Mouse (Mus musculus): ENCODE data around the gene Mrpl19.
A peak's percentile ranks its signal among the peaks of the same experiment; 100 is the strongest.

Gene Mrpl19

DNA sequence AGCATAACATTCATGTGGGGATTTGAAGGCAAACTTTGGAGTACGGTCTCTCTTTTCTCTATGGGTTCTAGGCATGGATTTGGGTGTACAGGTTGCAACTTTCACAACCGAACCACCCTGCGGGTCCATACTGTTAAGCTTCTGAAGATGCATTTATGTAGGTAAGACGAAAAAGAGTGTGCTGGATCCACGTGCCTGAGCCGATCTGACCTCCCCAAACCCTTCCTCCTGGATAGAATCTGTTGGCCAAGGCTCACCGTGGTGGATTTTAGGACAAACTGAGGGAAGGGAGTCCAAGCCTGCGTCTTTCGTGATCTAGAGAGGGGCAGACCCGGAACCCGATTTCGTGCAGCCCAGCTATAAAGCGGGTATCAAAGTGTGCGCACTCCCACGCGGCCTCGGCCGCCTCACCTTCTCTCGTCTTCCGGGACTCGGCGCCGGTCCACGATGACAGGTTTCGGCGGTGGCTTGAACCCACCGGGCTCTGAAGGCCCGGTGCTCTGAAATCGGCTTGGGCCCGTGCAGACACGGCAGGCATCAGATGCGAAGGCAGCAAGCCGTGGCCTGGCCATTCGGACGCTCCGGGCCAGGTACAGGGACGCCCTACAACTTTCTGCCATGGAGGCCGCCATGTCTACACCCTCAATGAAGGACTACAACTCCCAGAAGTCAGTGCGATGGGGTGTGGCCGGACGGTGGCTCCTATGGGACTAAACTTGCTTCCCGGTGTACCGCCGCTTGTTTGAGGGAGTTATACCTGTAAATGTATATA is at the start of gene Mrpl19:
Gene Mrpl19, minus strand, starts transcription at position 663 of the 772 bp plus-strand sequence.
- peak; percentile 94 for DNase-seq (ENCODE audit: low read depth)

DNA sequence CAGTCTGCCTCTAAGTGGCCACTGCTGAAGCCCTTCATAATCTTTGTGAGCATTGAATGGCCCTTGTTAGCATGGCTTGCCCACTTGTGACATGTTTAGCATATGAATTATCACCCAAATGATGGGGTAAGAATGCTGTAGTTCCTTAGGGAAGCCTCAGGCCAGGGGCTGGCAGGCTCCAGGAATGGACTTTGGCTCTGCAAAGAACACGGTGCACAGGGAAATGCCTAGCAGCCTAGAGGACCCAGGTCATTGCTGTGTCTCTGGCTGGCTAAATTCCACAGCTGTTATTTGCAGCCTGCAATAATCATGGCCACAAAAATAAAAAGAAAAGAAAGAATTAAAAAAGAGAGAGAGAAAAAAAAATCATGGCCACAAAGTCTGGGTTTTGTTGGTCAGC is 46.6 kb upstream of the Mrpl19 start:
- no peak for DNase-seq (ENCODE audit: low read depth)

DNA sequence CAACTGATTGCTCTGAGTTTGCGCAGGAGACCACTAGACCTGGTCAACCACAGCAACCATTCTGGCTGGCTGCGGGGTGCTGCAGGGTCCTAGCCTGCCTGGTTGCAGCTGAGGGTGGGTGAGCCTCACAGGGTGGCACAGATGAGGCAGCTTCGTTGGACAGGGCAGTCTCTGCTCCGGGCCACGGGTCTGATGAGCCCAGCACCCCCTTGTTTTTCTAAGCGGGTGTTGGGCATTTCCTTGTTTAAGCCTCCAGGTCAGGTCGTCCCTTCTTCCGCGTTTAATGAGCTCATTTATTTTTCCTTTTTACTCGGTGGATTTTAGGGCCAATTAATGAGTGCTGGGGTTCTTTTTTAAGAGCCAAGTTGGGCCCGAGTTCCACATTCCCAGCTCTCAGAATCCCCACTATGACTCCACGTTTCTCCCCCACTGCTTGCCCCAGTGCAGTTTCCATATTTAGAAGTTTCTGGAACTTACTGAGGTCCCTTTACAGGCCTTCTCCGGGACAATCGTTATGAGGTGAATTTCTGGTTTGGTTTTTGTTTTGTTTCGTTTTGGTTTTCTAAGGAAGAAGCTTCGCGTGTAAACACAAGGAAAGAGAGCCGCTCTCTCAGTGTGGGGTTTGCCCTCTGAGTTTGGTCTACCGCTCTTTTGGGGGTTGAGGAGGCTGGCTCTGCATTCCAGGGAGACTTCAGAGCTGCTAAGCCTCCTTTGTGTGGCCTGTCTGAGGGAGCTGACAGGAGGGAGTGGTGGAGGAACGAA is 24.5 kb upstream of the Mrpl19 start:
- no peak for DNase-seq (ENCODE audit: low read depth)

DNA sequence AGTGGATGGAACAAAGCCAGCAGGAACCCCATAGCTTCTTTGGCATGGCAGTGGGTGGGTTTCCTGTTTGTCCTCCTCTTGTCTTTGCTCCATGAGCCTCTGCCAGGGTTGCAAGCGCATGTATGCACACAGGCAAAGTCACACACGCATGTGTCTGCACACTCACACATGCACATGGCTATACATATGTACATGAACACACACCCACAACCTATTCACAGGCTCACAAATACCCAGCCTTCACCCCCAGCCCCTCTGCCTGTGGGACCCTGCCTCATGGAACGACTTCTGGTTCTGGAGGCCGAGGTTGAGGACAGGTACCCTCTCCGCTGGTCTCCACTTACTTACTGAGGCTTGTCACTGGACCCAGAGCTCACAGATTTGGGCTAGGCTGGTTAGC is 22.6 kb upstream of the Mrpl19 start:
- DNase-seq (ENCODE audit: low read depth): no peak

DNA sequence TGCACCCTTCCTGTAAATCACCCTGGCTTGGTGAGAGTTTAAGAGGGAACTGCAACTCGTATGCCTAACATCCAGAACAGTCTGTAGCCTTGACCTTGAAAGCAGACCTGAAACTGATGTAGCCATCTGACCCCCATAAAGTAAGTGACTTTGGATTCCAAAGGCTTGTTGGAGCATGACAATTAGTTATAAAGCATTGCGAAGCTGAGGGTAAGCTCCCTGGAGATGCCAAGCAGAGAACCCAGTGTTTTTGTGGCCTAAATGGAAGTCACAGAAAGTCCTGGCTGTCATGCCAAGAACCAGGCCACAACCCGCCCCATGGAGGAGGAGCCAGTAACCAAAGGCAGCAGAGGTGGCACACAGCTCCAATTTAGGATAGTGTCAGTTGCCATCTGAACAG is 21.8 kb upstream of the Mrpl19 start:
- no peak for DNase-seq (ENCODE audit: low read depth)

DNA sequence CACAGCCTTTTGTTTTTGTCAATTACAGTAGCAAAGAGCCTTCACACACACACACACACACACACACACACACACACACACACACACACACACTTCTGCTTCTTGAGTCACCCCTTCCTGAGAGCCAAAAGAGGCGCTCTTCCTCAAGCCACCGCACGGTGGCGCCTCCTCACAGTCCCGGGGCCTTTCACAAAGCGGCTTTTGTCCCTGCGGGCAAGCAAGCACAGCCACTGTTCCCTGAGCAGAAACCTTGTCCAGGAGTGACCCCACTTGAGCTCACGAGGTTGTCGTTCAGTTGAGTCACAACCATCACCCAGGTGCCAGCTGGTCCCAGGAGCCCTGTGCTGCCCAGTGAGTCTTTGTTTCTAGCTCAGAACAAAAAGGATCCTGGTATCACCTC is 21.3 kb upstream of the Mrpl19 start:
- DNase-seq (ENCODE audit: low read depth): peak; percentile 92

DNA sequence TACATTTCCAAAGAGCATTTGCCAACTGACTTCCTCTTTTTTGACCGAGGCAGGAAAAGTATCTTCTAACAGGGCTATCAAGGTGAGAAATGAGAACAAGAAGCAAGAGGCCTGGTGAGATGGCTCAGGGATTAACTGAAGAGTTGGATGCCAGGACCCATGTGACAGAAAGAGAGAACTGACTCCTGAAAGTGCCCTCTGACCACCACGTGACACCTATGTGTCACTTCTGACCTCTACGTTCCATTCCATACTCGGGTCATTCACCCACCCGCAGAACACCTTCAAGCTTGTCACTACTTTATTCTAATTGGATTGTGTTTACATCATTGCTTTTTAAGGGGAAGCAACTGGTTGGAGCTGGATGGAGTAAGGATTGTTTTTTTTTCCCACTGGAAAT is 20.8 kb upstream of the Mrpl19 start:
- no peak for DNase-seq (ENCODE audit: low read depth)

DNA sequence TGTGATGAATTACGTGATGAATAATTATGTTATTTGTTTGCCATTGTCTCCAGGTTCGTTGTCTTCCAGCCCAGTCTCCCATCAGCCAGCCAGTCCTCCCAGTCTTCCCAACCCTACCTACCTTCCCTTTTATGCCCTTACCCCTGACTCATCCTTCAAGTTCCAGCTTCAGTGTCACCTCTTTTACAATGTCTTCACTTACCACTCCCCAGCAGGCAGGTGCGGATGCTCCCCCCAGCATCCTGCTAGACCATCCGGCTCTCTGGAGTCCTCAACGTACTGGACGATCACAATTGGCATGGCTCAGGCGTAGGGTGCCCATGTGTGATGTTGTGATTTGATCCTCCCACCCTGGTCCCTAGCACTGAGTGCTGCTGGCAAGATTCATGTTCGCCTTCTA is 20.4 kb upstream of the Mrpl19 start:
- no peak for DNase-seq (ENCODE audit: low read depth)

DNA sequence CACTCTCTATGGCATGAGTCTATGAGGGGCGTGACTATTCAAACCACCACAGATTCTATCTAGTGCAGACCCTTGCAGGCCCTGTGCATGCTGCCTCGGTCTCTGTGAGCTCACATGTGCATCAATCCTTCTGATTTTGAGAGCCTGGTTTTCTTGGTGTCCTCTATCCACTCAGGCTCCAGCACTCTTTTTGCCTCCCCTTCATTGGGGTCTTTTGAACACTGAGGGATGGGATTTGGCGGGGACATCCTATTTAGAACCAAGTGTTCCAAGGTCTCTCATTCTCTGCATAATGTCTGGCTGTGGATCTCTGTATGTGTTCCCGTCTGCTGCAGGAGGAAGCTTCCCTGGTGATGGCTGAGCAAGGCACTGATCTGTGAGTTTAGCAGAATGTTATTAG is 13.5 kb upstream of the Mrpl19 start:
- DNase-seq (ENCODE audit: low read depth): no peak

DNA sequence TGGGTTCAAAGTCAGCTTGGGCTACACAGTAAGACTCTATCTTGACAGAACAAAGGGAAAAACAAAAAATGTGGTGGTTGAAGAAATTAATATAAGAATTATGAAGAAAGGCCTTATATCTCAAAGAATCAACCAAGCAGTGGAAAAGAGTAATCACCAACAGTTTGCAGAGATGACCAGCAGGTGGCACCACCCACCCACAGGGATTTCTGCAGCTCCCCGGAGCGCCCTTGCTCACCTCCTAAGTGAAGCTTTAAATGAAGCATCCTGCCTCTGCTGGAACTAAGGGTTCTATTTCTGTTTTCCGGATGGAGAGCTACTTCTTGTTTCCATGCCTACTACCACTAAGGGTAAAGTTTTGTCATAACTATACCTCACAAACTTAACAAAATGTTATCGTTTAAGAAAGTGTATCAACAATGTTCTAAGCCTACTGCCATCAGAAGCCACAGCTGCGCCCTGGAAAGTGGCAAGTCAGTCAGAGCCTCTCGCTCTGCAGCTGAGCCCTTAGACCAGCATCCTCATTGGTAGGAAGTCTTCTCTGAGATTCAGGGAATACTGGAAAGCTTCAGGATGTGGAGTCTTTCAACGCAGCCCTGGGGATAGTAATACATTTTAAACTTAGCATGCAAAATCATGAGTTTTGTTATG is 10.3 kb upstream of the Mrpl19 start:
- peak; percentile 85 for DNase-seq (ENCODE audit: low read depth)

DNA sequence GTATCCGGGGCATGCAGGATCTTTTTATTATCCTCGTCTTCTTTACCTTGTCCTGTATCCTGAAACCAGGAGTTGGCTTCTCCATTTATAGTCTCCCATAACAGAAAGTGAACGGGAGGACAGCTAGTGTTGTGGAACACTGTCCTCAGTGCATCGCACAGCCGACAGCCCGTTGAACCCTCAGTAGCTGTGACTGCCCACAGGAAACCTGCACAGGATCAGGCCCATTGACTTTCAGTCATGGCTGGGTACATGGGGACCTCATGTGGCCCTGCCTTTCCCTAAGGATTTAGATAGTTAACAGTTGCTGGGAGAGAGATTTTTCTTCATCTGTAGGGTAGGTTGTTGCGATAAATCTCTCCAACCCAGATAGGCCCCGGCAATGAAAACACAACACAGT is 6.8 kb upstream of the Mrpl19 start:
- no peak for DNase-seq (ENCODE audit: low read depth)

DNA sequence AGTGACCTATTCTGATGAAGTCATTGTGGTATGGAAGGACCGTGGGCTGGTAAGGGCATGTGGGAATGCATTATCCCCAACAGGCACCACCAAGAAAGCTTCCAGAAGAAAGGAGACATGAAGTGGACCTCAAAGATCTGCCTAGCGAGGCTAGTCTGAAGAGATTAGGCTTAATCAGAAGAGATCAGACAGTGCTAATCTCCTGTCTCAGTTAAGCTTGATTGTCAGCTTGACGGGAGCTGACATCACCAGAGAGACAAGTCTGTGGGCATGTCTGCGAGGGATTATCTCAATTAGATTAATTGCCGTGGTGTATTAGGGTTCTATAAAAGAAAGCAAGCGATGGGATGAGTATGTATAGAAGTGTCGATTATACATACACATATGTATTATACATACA is 5.4 kb upstream of the Mrpl19 start:
- DNase-seq (ENCODE audit: low read depth): no peak

DNA sequence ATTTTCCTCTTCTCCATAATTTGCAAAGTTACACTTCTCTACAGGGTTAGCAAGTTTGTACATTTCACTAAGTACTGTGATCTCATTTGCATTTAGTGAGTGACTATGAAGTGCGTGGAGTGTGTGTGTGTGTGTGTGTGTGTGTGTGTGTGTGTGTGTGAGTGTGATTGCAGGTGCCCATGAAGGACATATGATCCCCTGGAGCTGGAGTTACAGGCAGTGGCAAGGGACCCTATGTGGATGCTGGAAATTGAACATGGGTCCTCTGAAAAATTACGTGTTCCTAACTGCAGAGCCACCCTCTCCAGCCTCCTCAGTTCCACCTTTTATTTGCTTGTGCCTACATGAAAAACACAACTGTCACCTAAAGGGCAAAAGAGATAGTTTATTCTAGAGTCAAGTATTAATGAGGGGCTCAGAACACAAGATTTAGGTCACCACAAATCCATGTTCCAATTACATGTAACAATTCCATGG is 348 bp upstream of the Mrpl19 start:
- DNase-seq (ENCODE audit: low read depth): no peak

DNA sequence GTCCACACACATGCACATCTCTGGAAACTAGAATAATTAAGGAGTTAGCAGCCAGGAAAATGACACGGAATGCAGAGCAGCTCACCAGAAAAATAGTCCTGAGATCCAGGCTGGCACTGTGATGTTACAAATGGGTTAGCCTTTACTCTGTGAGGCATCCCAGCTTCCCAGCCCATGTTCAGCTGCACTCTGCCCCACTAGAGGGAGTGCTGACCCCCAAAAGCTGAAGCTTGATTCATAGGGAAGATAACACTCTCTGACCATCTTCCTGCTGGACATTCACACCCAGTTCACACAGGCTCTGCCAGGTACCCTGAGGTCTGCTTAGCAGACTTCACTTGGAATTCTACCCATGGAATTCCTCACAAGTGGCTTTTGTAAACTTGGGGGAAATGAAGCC is 5.5 kb downstream of the Mrpl19 start:
- DNase-seq (ENCODE audit: low read depth): no peak

DNA sequence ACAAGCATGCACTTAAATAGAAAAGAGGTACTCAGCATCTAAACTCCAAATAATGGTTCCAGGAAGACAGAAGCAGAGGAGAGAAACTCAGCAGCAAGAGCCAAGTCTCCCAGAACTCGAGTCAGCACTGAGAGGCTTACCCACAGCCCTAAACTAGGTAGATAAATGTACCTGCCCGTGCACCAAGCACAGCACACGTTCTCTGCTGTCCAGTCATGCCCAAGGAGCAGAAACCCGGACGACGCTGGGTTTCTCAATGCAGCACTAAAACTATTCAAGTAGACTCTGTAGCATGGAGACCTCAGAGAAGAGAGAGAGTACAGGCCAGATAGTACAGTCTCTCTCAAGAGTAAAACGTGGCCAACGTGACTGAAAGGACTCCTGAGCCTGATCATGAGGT is 5.9 kb downstream of the Mrpl19 start:
- no peak for DNase-seq (ENCODE audit: low read depth)

DNA sequence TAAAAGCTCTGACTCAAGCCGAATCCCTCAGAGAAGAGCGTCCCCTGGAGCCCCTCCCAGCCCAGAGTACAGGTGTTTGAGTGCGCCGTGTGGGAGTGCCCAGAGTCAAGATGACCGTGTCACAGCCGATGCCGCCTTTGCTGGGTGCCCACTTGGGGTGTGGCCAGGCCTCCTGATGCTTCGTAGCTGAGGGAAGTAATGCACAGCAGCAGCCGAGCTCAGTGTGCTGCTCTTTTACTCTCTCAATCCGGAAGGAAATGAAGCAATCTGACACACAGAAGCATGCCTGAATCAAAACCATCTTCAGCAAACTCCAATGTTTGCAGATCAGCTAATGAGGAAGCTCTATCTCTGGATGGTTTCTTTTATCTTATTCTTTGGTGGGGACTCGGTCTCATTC is 7.8 kb downstream of the Mrpl19 start:
- DNase-seq (ENCODE audit: low read depth): no peak

DNA sequence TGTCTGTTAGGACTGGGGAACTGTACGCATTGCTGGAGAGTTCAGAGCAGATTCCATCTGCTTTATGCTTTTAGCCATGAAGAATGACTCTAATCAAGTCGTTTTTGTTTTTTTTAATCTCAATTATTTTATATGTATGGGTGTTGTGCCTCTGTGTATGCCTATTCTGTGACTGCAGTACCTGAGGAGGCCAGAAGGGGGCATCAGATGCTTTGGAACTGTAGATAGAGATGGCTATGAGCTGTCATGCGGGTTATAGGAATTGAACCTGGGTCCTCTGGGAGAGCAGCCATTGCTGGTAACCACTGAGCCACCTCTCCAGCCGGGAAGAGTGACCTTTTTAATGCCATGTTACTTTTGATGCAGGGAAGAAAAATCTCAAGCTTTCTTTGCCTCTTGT is 9.4 kb downstream of the Mrpl19 start:
- peak; percentile 56 for DNase-seq (ENCODE audit: low read depth)

DNA sequence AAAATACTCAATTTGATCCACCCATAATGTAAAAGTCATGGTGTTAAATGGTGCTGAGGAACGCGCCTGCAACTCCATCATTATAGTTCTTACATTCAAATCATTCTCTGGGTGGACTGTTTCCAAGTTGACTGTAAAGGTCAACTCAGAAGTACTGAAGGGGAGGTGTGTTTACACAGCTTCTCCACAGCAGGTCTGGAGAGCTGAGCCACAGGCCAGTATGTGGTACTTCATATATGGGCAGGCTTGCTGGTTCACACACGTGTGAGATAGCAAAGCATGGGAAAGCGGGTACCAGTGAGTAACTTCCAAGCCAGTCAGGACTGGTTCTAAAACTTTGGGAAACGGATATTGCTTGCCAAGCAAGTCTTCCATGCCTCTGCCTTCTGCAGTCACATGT is 10.6 kb downstream of the Mrpl19 start:
- DNase-seq (ENCODE audit: low read depth): no peak

DNA sequence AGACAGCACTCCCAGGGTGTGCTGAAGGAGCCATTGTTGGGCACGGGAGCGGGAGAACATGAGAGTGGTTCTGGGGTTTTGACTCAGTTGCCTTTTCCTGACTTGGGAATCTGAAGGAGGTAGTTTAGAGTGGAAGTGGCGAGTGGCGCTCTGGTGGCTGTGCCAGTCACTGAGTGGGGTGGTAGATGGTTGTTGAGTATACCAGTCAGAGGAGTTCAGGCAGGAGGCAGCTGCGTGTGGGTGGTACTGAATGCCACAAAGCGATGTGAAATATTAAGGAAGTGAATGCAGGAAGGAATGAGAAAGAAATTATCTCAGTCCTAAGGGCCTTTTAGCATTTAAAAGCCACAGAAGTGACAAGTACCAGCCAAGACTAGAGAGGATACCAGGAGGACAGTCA is 18.9 kb downstream of the Mrpl19 start:
- DNase-seq (ENCODE audit: low read depth): no peak

DNA sequence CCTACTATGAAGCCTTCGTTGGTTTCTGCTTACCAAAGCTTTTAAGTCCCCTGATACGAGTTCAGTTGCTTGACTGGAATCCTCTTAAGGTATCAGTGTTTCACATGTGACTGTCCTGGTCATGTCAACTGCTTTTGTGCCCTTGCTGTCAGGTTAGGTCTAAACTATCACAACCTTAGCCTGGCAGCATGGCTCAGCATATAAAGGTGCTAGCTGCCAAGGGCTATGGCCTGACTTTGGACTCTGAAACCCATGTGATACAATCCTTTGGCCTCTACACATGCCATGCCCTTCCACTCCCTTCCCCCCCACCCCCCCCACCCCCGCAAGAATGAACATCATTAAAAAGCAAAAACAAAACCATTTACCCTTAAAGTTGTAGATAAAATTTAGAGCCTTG is 21.3 kb downstream of the Mrpl19 start:
- DNase-seq (ENCODE audit: low read depth): no peak

DNA sequence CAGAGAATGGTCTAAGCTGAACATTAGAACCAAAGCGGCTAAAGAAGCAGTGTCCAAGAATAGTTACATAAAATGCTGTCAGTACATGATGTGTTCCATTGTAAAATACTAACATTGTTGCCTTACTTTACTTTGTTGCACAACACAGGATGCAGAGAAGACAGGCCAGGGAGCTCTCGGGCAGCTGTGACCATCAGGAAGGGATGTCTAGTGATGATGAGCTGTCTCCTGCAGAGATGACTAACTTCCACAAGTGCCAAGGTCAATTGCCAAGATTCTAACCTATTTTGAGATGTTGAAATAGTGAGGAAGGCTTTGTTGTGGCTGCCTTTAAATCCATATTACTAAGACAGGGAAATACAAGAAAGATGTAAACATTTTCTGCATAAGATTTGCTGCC is 22.5 kb downstream of the Mrpl19 start:
- DNase-seq (ENCODE audit: low read depth): peak; percentile 68

DNA sequence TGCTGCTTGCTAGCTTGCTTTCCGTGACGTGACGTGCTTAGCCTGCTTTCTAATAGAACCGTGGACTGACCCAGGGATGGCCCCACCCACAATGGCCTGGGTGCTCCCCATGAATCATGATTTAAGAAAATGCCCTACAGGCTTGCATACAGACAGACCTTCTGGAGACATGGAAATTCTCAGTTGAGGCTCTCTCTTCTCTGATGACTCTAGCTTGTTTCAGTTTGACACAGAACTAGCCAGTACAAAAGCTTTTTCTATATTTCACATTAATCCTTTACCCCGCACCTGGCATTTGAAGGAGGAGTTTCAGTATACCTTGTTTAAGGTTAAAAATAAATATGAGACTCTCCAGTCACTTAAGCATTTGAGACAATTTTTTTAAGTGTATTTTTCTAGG is 24.0 kb downstream of the Mrpl19 start:
- DNase-seq (ENCODE audit: low read depth): no peak

DNA sequence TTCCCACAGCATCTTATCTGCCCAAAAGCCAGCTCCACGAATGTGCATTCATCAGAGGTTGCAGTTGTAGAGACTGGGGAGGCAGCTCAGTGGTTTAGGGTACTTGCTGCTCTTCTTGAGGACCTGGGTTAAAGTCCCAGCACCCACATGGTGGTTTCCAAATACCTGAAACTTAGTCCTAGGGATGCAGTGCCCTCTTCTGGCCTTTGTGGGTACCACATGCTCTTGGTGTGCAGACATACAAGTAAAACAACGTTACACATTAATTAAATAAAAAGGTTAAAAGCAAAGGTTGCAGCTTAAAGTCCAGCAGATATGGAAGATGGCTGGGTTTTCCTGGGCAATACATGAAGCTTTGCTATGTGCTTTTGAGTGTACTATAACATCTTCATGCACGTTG is 32.5 kb downstream of the Mrpl19 start:
- DNase-seq (ENCODE audit: low read depth): no peak

All from NIH3T3 (cell line).